Mouse (Mus musculus): ENCODE measurements around the gene Adora1. TPM values are rescaled to one million over a fixed set of nuclear protein-coding genes. Genes with fewer than 3 reads are reported as not detected.

Adora1 gene
- polyA plus RNA-seq (2012; ENCODE audit: insufficient read depth, insufficient read length, missing spikeins): not detected in 2 replicates

DNA sequence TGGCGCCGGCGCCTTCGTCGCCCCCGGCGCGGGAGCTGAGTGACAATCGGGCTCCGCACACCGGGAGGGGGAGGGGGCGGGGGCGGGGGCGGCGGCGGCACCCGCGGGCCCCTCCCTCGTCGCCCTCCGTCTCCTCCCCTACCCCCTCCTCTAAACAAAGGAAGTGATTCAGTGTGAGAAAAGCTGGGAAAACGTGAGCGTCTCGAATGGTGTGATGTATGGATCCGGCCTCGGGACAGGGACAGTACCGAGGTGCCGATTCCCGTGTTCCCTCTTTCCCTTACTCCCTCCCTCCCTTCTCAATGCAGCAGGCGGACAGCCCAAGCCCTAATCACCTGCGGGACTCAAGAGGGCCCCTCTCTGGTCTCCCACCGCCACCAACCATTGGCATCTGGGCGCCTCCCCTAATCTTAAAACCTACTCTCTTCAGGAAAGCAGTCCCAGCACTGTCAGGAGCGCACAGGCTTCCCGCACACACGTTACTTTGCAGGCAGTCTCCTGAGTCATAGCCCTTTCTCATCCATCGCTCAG lies at the start of gene Adora1:
TSS of gene Adora1 (minus strand) at position 41 of the 531 bp plus-strand sequence.
- Histone ChIP-seq H3K4me1 (ENCODE audit: control insufficient read depth, insufficient read depth, low read length) (no peaks in the 10 kb centered on the region), H3K27ac (ENCODE audit: insufficient read depth, low read depth, low read length) (no peak within 1 kb of the TSS), H3K4me3 (ENCODE audit: insufficient read depth, low read length) (no peak within 1 kb of the TSS)
- TF ChIP-seq CTCF (IDR thresholded peaks at IDR 0.05; ENCODE audit: low read depth, low read length) (no peak), POLR2A (IDR thresholded peaks at IDR 0.05; ENCODE audit: borderline replicate concordance, low read depth, low read length) (no peak)

GRCm38 (mm10) chr1:134283108-134283507 lies 47.9 kb upstream of the Adora1 start:
- H3K4me3 ChIP-seq (ENCODE audit: insufficient read depth, low read length): no peak overlapping the region
- TF ChIP-seq POLR2A (IDR thresholded peaks at IDR 0.05; ENCODE audit: borderline replicate concordance, low read depth, low read length) (no peak), CTCF (IDR thresholded peaks at IDR 0.05; ENCODE audit: low read depth, low read length) (no peak)
- no peaks in the 10 kb centered on the region for H3K4me1 ChIP-seq (ENCODE audit: control insufficient read depth, insufficient read depth, low read length)
- H3K27ac ChIP-seq (ENCODE audit: insufficient read depth, low read depth, low read length): no peak overlapping the region

- no peaks in the 10 kb centered on the region for H3K4me1 ChIP-seq (ENCODE audit: control insufficient read depth, insufficient read depth, low read length)
- TF ChIP-seq POLR2A (IDR thresholded peaks at IDR 0.05; ENCODE audit: borderline replicate concordance, low read depth, low read length): no peak
- TF ChIP-seq CTCF (IDR thresholded peaks at IDR 0.05; ENCODE audit: low read depth, low read length): no peak
- H3K4me3 ChIP-seq (ENCODE audit: insufficient read depth, low read length): no peak overlapping the region
- H3K27ac ChIP-seq (ENCODE audit: insufficient read depth, low read depth, low read length): no peak overlapping the region
Observed at GRCm38 (mm10) chr1:134282342-134282741, 47.1 kb upstream of the Adora1 start.

DNA sequence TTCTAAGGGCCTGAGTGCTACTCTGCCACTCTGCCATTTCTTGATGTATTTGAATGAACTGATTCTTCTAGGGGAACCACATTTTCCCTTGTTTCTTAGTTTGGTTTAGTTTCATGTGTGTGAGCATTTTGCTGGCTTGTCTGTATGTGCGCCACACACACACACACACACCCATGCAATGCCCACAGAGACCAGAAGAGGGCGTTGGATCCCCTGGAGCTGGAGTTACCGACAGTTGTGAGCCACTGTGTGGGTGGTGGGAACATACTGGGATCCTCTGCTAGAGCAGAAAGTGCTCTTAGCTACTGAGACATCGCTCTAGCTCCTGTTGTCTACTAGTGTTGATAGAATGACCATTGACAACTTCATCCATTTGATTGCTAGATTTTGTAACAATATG lies 46.3 kb upstream of the Adora1 start:
- TF ChIP-seq POLR2A (IDR thresholded peaks at IDR 0.05; ENCODE audit: borderline replicate concordance, low read depth, low read length): no peak
- no peak for TF ChIP-seq CTCF (IDR thresholded peaks at IDR 0.05; ENCODE audit: low read depth, low read length)
- Histone ChIP-seq H3K27ac (ENCODE audit: insufficient read depth, low read depth, low read length) (no peak overlapping the region), H3K4me3 (ENCODE audit: insufficient read depth, low read length) (no peak overlapping the region), H3K4me1 (ENCODE audit: control insufficient read depth, insufficient read depth, low read length) (no peaks in the 10 kb centered on the region)

DNA sequence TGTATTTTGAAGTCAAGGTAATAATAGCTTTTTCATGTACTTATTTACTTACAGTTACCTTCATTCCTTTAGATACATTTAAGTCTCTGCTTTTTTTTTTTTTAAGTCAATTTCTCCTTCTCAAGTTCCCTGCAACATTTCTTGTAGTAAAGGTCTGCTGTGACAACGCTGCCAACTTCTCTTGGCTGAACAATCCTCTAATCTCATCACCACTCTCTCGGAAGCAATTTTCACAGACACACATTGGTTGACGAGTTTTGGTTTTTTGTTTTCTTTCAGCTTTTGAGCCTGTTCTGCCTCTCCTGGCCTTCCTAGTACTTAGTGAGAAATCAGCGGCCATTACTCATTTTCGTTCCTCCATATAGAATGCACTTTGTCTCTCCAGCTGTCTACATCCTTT lies 44.9 kb upstream of the Adora1 start:
- Histone ChIP-seq H3K4me1 (ENCODE audit: control insufficient read depth, insufficient read depth, low read length) (no peaks in the 10 kb centered on the region), H3K4me3 (ENCODE audit: insufficient read depth, low read length) (no peak overlapping the region), H3K27ac (ENCODE audit: insufficient read depth, low read depth, low read length) (no peak overlapping the region)
- TF ChIP-seq POLR2A (IDR thresholded peaks at IDR 0.05; ENCODE audit: borderline replicate concordance, low read depth, low read length) (no peak), CTCF (IDR thresholded peaks at IDR 0.05; ENCODE audit: low read depth, low read length) (no peak)

- Histone ChIP-seq H3K4me1 (ENCODE audit: control insufficient read depth, insufficient read depth, low read length) (no peaks in the 10 kb centered on the region), H3K4me3 (ENCODE audit: insufficient read depth, low read length) (no peak overlapping the region), H3K27ac (ENCODE audit: insufficient read depth, low read depth, low read length) (no peak overlapping the region)
- TF ChIP-seq POLR2A (IDR thresholded peaks at IDR 0.05; ENCODE audit: borderline replicate concordance, low read depth, low read length): no peak
- no peak for TF ChIP-seq CTCF (IDR thresholded peaks at IDR 0.05; ENCODE audit: low read depth, low read length)
Observed at GRCm38 (mm10) chr1:134276823-134277222, 41.6 kb upstream of the Adora1 start.

- no peak overlapping the region for H3K4me3 ChIP-seq (ENCODE audit: insufficient read depth, low read length)
- TF ChIP-seq POLR2A (IDR thresholded peaks at IDR 0.05; ENCODE audit: borderline replicate concordance, low read depth, low read length): no peak
- no peak for TF ChIP-seq CTCF (IDR thresholded peaks at IDR 0.05; ENCODE audit: low read depth, low read length)
- no peaks in the 10 kb centered on the region for H3K4me1 ChIP-seq (ENCODE audit: control insufficient read depth, insufficient read depth, low read length)
- no peak overlapping the region for H3K27ac ChIP-seq (ENCODE audit: insufficient read depth, low read depth, low read length)
Observed at GRCm38 (mm10) chr1:134275616-134276464, 40.6 kb upstream of the Adora1 start.

- TF ChIP-seq POLR2A (IDR thresholded peaks at IDR 0.05; ENCODE audit: borderline replicate concordance, low read depth, low read length): no peak
- TF ChIP-seq CTCF (IDR thresholded peaks at IDR 0.05; ENCODE audit: low read depth, low read length): no peak
- Histone ChIP-seq H3K4me3 (ENCODE audit: insufficient read depth, low read length) (no peak overlapping the region), H3K27ac (ENCODE audit: insufficient read depth, low read depth, low read length) (no peak overlapping the region), H3K4me1 (ENCODE audit: control insufficient read depth, insufficient read depth, low read length) (no peaks in the 10 kb centered on the region)
Observed at GRCm38 (mm10) chr1:134274483-134274920, 39.3 kb upstream of the Adora1 start.

- no peak for TF ChIP-seq CTCF (IDR thresholded peaks at IDR 0.05; ENCODE audit: low read depth, low read length)
Observed at GRCm38 (mm10) chr1:134273493-134274395, 38.5 kb upstream of the Adora1 start.

More at GRCm38 (mm10) chr1:134273493-134274395, 38.5 kb upstream of the Adora1 start:
- H3K4me3 ChIP-seq (ENCODE audit: insufficient read depth, low read length): no peak overlapping the region
- no peak overlapping the region for H3K27ac ChIP-seq (ENCODE audit: insufficient read depth, low read depth, low read length)
- no peaks in the 10 kb centered on the region for H3K4me1 ChIP-seq (ENCODE audit: control insufficient read depth, insufficient read depth, low read length)

Measured in bone marrow macrophage, adult 2 months (primary cell).